Mouse (Mus musculus) liver, embryonic 12.5 days (tissue): ENCODE results near the gene Pou2f3. TPM values are rescaled to one million over a fixed set of nuclear protein-coding genes. Genes with fewer than 3 reads are reported as not detected.

Source experiments
- ATAC-seq: fragments of 200-750 bp; cut with Nextera tagmentation; 2 replicates; pipeline ENCODE4 v1.8.0; 2017; ENCODE audit warnings: moderate number of reproducible peaks, mild to moderate bottlenecking, moderate library complexity
- H3K27ac ChIP-seq: fragments of 300-500 bp; sonication (generic); 2 replicates; pipeline ENCODE4 v1.5.1; 2016; ENCODE audit warnings: mild to moderate bottlenecking
- H3K27me3 ChIP-seq: fragments of 300-500 bp; sonication (generic); replicated peaks from 2 replicates; pipeline ENCODE4 v1.6.1; 2016; ENCODE audit warnings: mild to moderate bottlenecking, moderate library complexity
- H3K36me3 ChIP-seq: fragments of 300-500 bp; sonication (generic); 2 replicates; pipeline ENCODE4 v1.6.1; 2016; ENCODE audit warnings: mild to moderate bottlenecking, moderate library complexity
- H3K4me1 ChIP-seq: fragments of 300-500 bp; sonication (generic); 2 replicates; pipeline ENCODE4 v1.6.1; 2016
- H3K4me2 ChIP-seq: fragments of 300-500 bp; sonication (generic); 2 replicates; pipeline ENCODE4 v1.6.1; 2016; ENCODE audit warnings: mild to moderate bottlenecking, moderate library complexity
- H3K4me3 ChIP-seq: fragments of 300-500 bp; sonication (generic); 2 replicates; pipeline ENCODE4 v1.5.1; 2016; ENCODE audit warnings: mild to moderate bottlenecking, moderate library complexity
- H3K9ac ChIP-seq: fragments of 300-500 bp; sonication (generic); 2 replicates; pipeline ENCODE4 v1.6.1; 2016; ENCODE audit warnings: mild to moderate bottlenecking, moderate library complexity
- H3K9me3 ChIP-seq: fragments of 300-500 bp; sonication (generic); replicated peaks from 2 replicates; pipeline ENCODE4 v1.6.1; 2016; ENCODE audit warnings: mild to moderate bottlenecking, moderate library complexity
- WGBS: fragments of 180-500 bp; shearing (Covaris S2); methylation state at CpG from one replicate; pipeline ENCODE4 v1.1.7; 2016; ENCODE audit not compliant: insufficient replicate concordance; 5-methylcytosine and 5-hydroxymethylcytosine counted together
- polyA plus RNA-seq: library from polyadenylated mRNA; unstranded; fragments of >200 nt; fragmentation: Nextera tagmentation; extraction: Ambion mirVana; gene quantifications from 2 replicates; pipeline ENCODE4 v1.2.1, GENCODE M21; 2016

The Pou2f3 gene
- polyA plus RNA-seq, 1 experiment from 2014 or later: not detected

- no peaks in the 10 kb centered on the region for H3K36me3 ChIP-seq
- peak overlapping the region; percentile 4; the same call in 1 of the 2 replicates for H3K4me3 ChIP-seq
- H3K9ac ChIP-seq: no peak overlapping the region
- H3K4me2 ChIP-seq: peak overlapping the region; percentile 47
- no peaks in the 10 kb centered on the region for H3K9me3 ChIP-seq
- 6% methylated on average over 41 of the region's 41 CpGs for WGBS
- 0 out of 2 replicates have a peak, but pooled peaks have one; percentile 18 for ATAC-seq
- H3K27me3 ChIP-seq: peaks cover 99% of the 10 kb centered on the region
- H3K4me1 ChIP-seq: peaks cover 11% of the 10 kb centered on the region
- H3K27ac ChIP-seq: no peak overlapping the region
Measured at GRCm38 (mm10) chr9:43205343-43206021, 4.7 kb downstream of the Pou2f3 start.

- Histone ChIP-seq H3K36me3 (no peaks in the 10 kb centered on the region), H3K9ac (no peak overlapping the region), H3K9me3 (no peaks in the 10 kb centered on the region), H3K27me3 (peaks cover 95% of the 10 kb centered on the region), H3K4me2 (0 out of 2 replicates have a peak overlapping the region, but pooled peaks have one; percentile 10), H3K4me1 (no peaks in the 10 kb centered on the region), H3K27ac (no peak overlapping the region), H3K4me3 (no peak overlapping the region)
- WGBS: 7% methylated on average over 5 of the region's 5 CpGs
- ATAC-seq: peak; percentile 46; the same call in 1 of the 2 replicates
Measured at GRCm38 (mm10) chr9:43200212-43200611, 10.0 kb downstream of the Pou2f3 start.

GRCm38 (mm10) chr9:43194001-43194400 is 16.2 kb downstream of the Pou2f3 start:
- Histone ChIP-seq H3K36me3 (no peaks in the 10 kb centered on the region), H3K4me3 (no peak overlapping the region), H3K9ac (no peak overlapping the region), H3K27me3 (peaks cover 89% of the 10 kb centered on the region), H3K27ac (no peak overlapping the region), H3K9me3 (no peaks in the 10 kb centered on the region), H3K4me2 (no peak overlapping the region), H3K4me1 (no peaks in the 10 kb centered on the region)
- no peak for ATAC-seq
- WGBS: 17% methylated on average over 9 of the region's 9 CpGs

GRCm38 (mm10) chr9:43191561-43191960 is 18.6 kb downstream of the Pou2f3 start:
- Histone ChIP-seq H3K9me3 (no peaks in the 10 kb centered on the region), H3K4me1 (no peaks in the 10 kb centered on the region), H3K27me3 (peaks cover 73% of the 10 kb centered on the region), H3K36me3 (no peaks in the 10 kb centered on the region), H3K27ac (no peak overlapping the region), H3K9ac (no peak overlapping the region), H3K4me2 (no peak overlapping the region), H3K4me3 (no peak overlapping the region)
- WGBS: 40% methylated on average over 4 of the region's 4 CpGs
- ATAC-seq: no peak

- H3K27ac ChIP-seq: no peak overlapping the region
- no peak for ATAC-seq
- H3K9ac ChIP-seq: no peak overlapping the region
- H3K4me1 ChIP-seq: no peaks in the 10 kb centered on the region
- H3K27me3 ChIP-seq: peaks cover 48% of the 10 kb centered on the region
- no peak overlapping the region for H3K4me2 ChIP-seq
- no peaks in the 10 kb centered on the region for H3K36me3 ChIP-seq
- no peak overlapping the region for H3K4me3 ChIP-seq
- no peaks in the 10 kb centered on the region for H3K9me3 ChIP-seq
- WGBS: 38% methylated on average over 3 of the region's 3 CpGs
Measured at GRCm38 (mm10) chr9:43189021-43189356, 21.2 kb downstream of the Pou2f3 start.

- H3K4me2 ChIP-seq: no peak overlapping the region
- WGBS: 66% methylated on average over 12 of the region's 12 CpGs
- ATAC-seq: no peak
Measured at GRCm38 (mm10) chr9:43188309-43189020, 21.7 kb downstream of the Pou2f3 start.

GRCm38 (mm10) chr9:43179614-43180013 is 30.6 kb downstream of the Pou2f3 start:
- Histone ChIP-seq H3K9ac (no peak overlapping the region), H3K27me3 (peaks cover 7% of the 10 kb centered on the region; the same call in 1 of the 2 replicates), H3K9me3 (no peaks in the 10 kb centered on the region), H3K4me2 (no peak overlapping the region), H3K27ac (no peak overlapping the region), H3K4me3 (no peak overlapping the region), H3K36me3 (no peaks in the 10 kb centered on the region), H3K4me1 (no peaks in the 10 kb centered on the region)
- WGBS: 49% methylated on average over 5 of the region's 5 CpGs
- ATAC-seq: no peak

More at GRCm38 (mm10) chr9:43188309-43189020, 21.7 kb downstream of the Pou2f3 start:
- H3K27me3 ChIP-seq: peaks cover 43% of the 10 kb centered on the region
- no peak overlapping the region for H3K27ac ChIP-seq
- H3K9ac ChIP-seq: no peak overlapping the region
- no peaks in the 10 kb centered on the region for H3K9me3 ChIP-seq
- no peak overlapping the region for H3K4me3 ChIP-seq
- H3K36me3 ChIP-seq: no peaks in the 10 kb centered on the region
- H3K4me1 ChIP-seq: no peaks in the 10 kb centered on the region

- WGBS: 44% methylated on average over 7 of the region's 7 CpGs
- no peak for ATAC-seq
- Histone ChIP-seq H3K9ac (no peak overlapping the region), H3K4me2 (no peak overlapping the region), H3K9me3 (no peaks in the 10 kb centered on the region), H3K4me1 (no peaks in the 10 kb centered on the region), H3K4me3 (no peak overlapping the region), H3K36me3 (no peaks in the 10 kb centered on the region), H3K27ac (no peak overlapping the region), H3K27me3 (peaks cover 7% of the 10 kb centered on the region; the same call in 1 of the 2 replicates)
Measured at GRCm38 (mm10) chr9:43178172-43178571, 32.0 kb downstream of the Pou2f3 start.

- WGBS: 53% methylated on average over 8 of the region's 8 CpGs
- no peaks in the 10 kb centered on the region for H3K4me1 ChIP-seq
- H3K9ac ChIP-seq: no peak overlapping the region
- no peak for ATAC-seq
- peaks cover 6% of the 10 kb centered on the region; the same call in 1 of the 2 replicates for H3K27me3 ChIP-seq
- no peaks in the 10 kb centered on the region for H3K9me3 ChIP-seq
- no peak overlapping the region for H3K27ac ChIP-seq
- H3K4me3 ChIP-seq: no peak overlapping the region
- no peak overlapping the region for H3K4me2 ChIP-seq
- H3K36me3 ChIP-seq: no peaks in the 10 kb centered on the region
Measured at GRCm38 (mm10) chr9:43167081-43167480, 43.1 kb downstream of the Pou2f3 start.

- Histone ChIP-seq H3K27me3 (0 out of 2 replicates have a peak, but pooled peaks cover 6% of the 10 kb centered on the region), H3K27ac (no peak overlapping the region), H3K4me1 (no peaks in the 10 kb centered on the region), H3K9me3 (no peaks in the 10 kb centered on the region), H3K4me2 (no peak overlapping the region), H3K9ac (no peak overlapping the region), H3K36me3 (no peaks in the 10 kb centered on the region), H3K4me3 (no peak overlapping the region)
- WGBS: 66% methylated on average over 6 of the region's 6 CpGs
- no peak for ATAC-seq
Measured at GRCm38 (mm10) chr9:43166346-43166745, 43.8 kb downstream of the Pou2f3 start.

GRCm38 (mm10) chr9:43155960-43156359 is 54.2 kb downstream of the Pou2f3 start:
- H3K27me3 ChIP-seq: peaks cover 43% of the 10 kb centered on the region
- WGBS: 40% methylated on average over 6 of the region's 6 CpGs
- H3K9ac ChIP-seq: no peak overlapping the region
- H3K9me3 ChIP-seq: no peaks in the 10 kb centered on the region
- H3K36me3 ChIP-seq: no peaks in the 10 kb centered on the region
- no peak overlapping the region for H3K27ac ChIP-seq
- no peak overlapping the region for H3K4me2 ChIP-seq
- no peak for ATAC-seq
- no peak overlapping the region for H3K4me3 ChIP-seq
- no peaks in the 10 kb centered on the region for H3K4me1 ChIP-seq

GRCm38 (mm10) chr9:43151779-43152178 is 58.4 kb downstream of the Pou2f3 start:
- H3K27me3 ChIP-seq: peaks cover 67% of the 10 kb centered on the region
- H3K27ac ChIP-seq: no peak overlapping the region
- no peak overlapping the region for H3K4me3 ChIP-seq
- no peak for ATAC-seq
- no peaks in the 10 kb centered on the region for H3K4me1 ChIP-seq
- whole genome bisulfite sequencing: 60% methylated on average over 6 of the region's 6 CpGs
- H3K4me2 ChIP-seq: no peak overlapping the region
- no peak overlapping the region for H3K9ac ChIP-seq
- no peaks in the 10 kb centered on the region for H3K36me3 ChIP-seq
- no peaks in the 10 kb centered on the region for H3K9me3 ChIP-seq
